Mouse (Mus musculus): ENCODE results near the gene Ndufs8. TPM values are rescaled to one million over a fixed set of nuclear protein-coding genes. Genes with fewer than 3 reads are reported as not detected.
"Not testable (repeated sequence)": the region's sequence is repeated elsewhere in the genome, so short reads cannot be mapped to it uniquely, and the experiment has no call there.

Ndufs8 gene
- total and polyA plus RNA-seq, 3 experiments = 195 to 248 (median 216) TPM

DNA sequence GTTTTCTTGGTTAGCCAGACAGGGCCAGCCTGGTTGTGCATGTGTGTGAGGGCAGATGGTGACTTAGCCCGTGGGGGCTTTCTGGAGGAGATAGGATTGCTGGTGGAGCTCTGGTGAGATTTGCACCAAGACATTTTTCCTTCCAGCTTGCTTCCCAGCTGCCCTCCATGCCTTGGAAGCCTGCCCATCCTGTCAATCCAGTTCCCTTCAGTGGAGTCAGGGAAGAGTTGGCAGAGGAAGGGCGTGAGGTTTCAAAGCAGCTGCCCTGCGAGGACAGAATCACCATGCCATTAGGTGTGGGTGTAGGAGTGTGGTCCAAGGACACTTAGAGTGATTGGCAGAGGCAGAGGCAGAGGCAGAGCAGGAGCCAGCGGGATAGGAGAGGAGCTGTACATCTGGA, 45.9 kb upstream of the Ndufs8 start, which contains the start of gene Aldh3b3:
Gene Aldh3b3 (plus strand): TSS at position 176 of the 400 bp plus-strand sequence.
- Histone ChIP-seq H3K9ac (ENCODE audit: insufficient read depth, low read depth) (no peak within 1 kb of the TSS), H3K36me3 (replicated peaks in 1 of 2; ENCODE audit: control insufficient read depth in 1 of 2, insufficient read depth in 1 of 2, low read length in 1 of 2) (no peaks in the 10 kb centered on the region), H3K27me3 (replicated peaks) (no peaks in the 10 kb centered on the region), H3K9me3 (replicated peaks; ENCODE audit: low read length) (no peaks in the 10 kb centered on the region), H3K4me3 (replicated peaks in 1 of 3; ENCODE audit: low read depth in 2 of 3, low read length in 2 of 3, poor library complexity in 1 of 3) (no peak within 1 kb of the TSS), H3K79me2 (replicated peaks; ENCODE audit: control insufficient read depth, extremely low read depth, insufficient read depth, poor library complexity, severe bottlenecking) (no peaks in the 10 kb centered on the region), H3K4me2 (ENCODE audit: insufficient read depth, low read depth, poor library complexity, severe bottlenecking) (no peak within 1 kb of the TSS), H3K4me1 (ENCODE audit: control insufficient read depth in 1 of 2, insufficient read depth in 2 of 2) (peaks cover 2 to 9% of the 10 kb centered on the region in 2 experiments; a peak in 2 of 4 replicates), H3K27ac (ENCODE audit: insufficient read depth, low read depth) (no peak within 1 kb of the TSS)
- in situ Hi-C loops (cut with MboI; ENCODE audit: low pct_ligation_motif_present, low pct_unique_long_range_greater_than_20kb, low sequenced_read_pairs) (no loop called here), dilution Hi-C loops (cut with MboI; ENCODE audit: extremely low pct_ligation_motif_present, extremely low pct_unique_long_range_greater_than_20kb, low sequenced_read_pairs) (no loop called here)
- TF ChIP-seq ETS1 (conservative IDR thresholded peaks at IDR 0.05; ENCODE audit: low read depth, low read length) (no peak), USF2 (conservative IDR thresholded peaks at IDR 0.05; ENCODE audit: low read depth, low read length) (no peak), CTCF (conservative IDR thresholded peaks at IDR 0.05 in 1 of 2, IDR thresholded peaks at IDR 0.05 in 1 of 2; ENCODE audit: low read depth in 2 of 2, low read length in 2 of 2) (no peak), HCFC1 (IDR thresholded peaks at IDR 0.05; ENCODE audit: low read depth, low read length) (no peak), USF1 (IDR thresholded peaks at IDR 0.05; ENCODE audit: low read depth, low read length) (no peak)
- no peak for DNase-seq (ENCODE audit: extremely low read depth)

- H3K4me2 ChIP-seq (ENCODE audit: insufficient read depth, low read depth, poor library complexity, severe bottlenecking); H3K27ac ChIP-seq (ENCODE audit: insufficient read depth, low read depth); H3K9me3 ChIP-seq (replicated peaks; ENCODE audit: low read length); H3K36me3 ChIP-seq (replicated peaks in 1 of 2; ENCODE audit: control insufficient read depth in 1 of 2, insufficient read depth in 1 of 2, low read length in 1 of 2); in situ Hi-C loops (cut with MboI; ENCODE audit: low pct_ligation_motif_present, low pct_unique_long_range_greater_than_20kb, low sequenced_read_pairs); H3K4me3 ChIP-seq (replicated peaks in 1 of 3; ENCODE audit: low read depth in 2 of 3, low read length in 2 of 3, poor library complexity in 1 of 3); dilution Hi-C loops (cut with MboI; ENCODE audit: extremely low pct_ligation_motif_present, extremely low pct_unique_long_range_greater_than_20kb, low sequenced_read_pairs); H3K4me1 ChIP-seq (ENCODE audit: control insufficient read depth in 1 of 2, insufficient read depth in 2 of 2); H3K27me3 ChIP-seq (replicated peaks); H3K9ac ChIP-seq (ENCODE audit: insufficient read depth, low read depth); DNase-seq (ENCODE audit: extremely low read depth); H3K79me2 ChIP-seq (replicated peaks; ENCODE audit: control insufficient read depth, extremely low read depth, insufficient read depth, poor library complexity, severe bottlenecking): not testable (repeated sequence)
Measured at GRCm38 (mm10) chr19:3957296-3958036, 44.9 kb upstream of the Ndufs8 start.

DNA sequence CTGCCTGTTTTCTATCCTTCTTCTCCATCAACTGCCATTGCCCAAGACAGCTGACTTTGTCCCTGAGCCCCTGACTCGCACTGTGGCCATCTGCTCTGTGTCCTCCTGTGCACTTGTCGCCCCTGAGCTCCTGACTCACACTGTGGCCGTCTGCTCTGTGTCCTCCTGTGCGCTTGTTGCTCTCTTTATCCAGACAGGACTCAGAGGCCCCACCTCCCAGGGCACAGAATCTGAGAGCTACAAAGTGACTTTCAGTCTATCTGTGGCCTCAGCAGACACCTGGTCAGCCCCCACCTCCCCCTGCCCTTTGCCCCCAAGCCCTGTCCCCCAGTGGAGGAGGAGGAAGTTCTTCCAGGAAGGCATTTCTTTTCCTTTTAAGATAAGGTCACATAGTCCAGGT, 43.2 kb upstream of the Ndufs8 start:
- no peaks in the 10 kb centered on the region for H3K9me3 ChIP-seq (replicated peaks; ENCODE audit: low read length)
- no peaks in the 10 kb centered on the region for H3K27me3 ChIP-seq (replicated peaks)
- H3K36me3 ChIP-seq (replicated peaks in 1 of 2; ENCODE audit: control insufficient read depth in 1 of 2, insufficient read depth in 1 of 2, low read length in 1 of 2) = no peaks in the 10 kb centered on the region
- no peaks in the 10 kb centered on the region for H3K79me2 ChIP-seq (replicated peaks; ENCODE audit: control insufficient read depth, extremely low read depth, insufficient read depth, poor library complexity, severe bottlenecking)
- dilution Hi-C loops (cut with MboI; ENCODE audit: extremely low pct_ligation_motif_present, extremely low pct_unique_long_range_greater_than_20kb, low sequenced_read_pairs) (no loop called here), in situ Hi-C loops (cut with MboI; ENCODE audit: low pct_ligation_motif_present, low pct_unique_long_range_greater_than_20kb, low sequenced_read_pairs) (no loop called here)
- H3K4me2 ChIP-seq (ENCODE audit: insufficient read depth, low read depth, poor library complexity, severe bottlenecking) = no peak overlapping the region
- DNase-seq (ENCODE audit: extremely low read depth) = no peak
- TF ChIP-seq UBTF (IDR thresholded peaks at IDR 0.05; ENCODE audit: low read depth, low read length) (no peak), USF2 (conservative IDR thresholded peaks at IDR 0.05; ENCODE audit: low read depth, low read length) (no peak), CHD1 (IDR thresholded peaks at IDR 0.05; ENCODE audit: low read depth, low read length) (no peak), MAFK (IDR thresholded peaks at IDR 0.05; ENCODE audit: insufficient replicate concordance, low read length) (no peak), E2F4 (IDR thresholded peaks at IDR 0.05; ENCODE audit: insufficient replicate concordance, low read depth, low read length) (no peak), MXI1 (IDR thresholded peaks at IDR 0.05; ENCODE audit: low read depth, low read length) (no peak), NELFE (IDR thresholded peaks at IDR 0.05; ENCODE audit: low read depth, low read length) (no peak), MYC (IDR thresholded peaks at IDR 0.05; ENCODE audit: low read depth, low read length) (no peak), EP300 (IDR thresholded peaks at IDR 0.05; ENCODE audit: low read length) (no peak), RAD21 (IDR thresholded peaks at IDR 0.05; ENCODE audit: low read depth, low read length) (no peak), POLR2AphosphoS2 (IDR thresholded peaks at IDR 0.05; ENCODE audit: low read depth, low read length) (no peak), ZKSCAN1 (IDR thresholded peaks at IDR 0.05; ENCODE audit: borderline replicate concordance, low read depth, low read length) (no peak), MAX (IDR thresholded peaks at IDR 0.05; ENCODE audit: low read length) (no peak), MAZ (IDR thresholded peaks at IDR 0.05; ENCODE audit: low read depth, low read length) (no peak), GABPA (IDR thresholded peaks at IDR 0.05; ENCODE audit: insufficient replicate concordance, low read depth, low read length) (no peak), SMC3 (IDR thresholded peaks at IDR 0.05; ENCODE audit: low read depth, low read length) (no peak), NRF1 (IDR thresholded peaks at IDR 0.05; ENCODE audit: low read depth, low read length) (no peak), JUN (IDR thresholded peaks at IDR 0.05; ENCODE audit: insufficient read depth, low read depth, low read length) (no peak), JUND (conservative IDR thresholded peaks at IDR 0.05; ENCODE audit: low read depth, low read length) (no peak), KAT2A (IDR thresholded peaks at IDR 0.05; ENCODE audit: insufficient replicate concordance, low read length) (no peak)
- H3K9ac ChIP-seq (ENCODE audit: insufficient read depth, low read depth) = no peak overlapping the region
- H3K27ac ChIP-seq (ENCODE audit: insufficient read depth, low read depth) = no peak overlapping the region
- peaks cover 2 to 9% of the 10 kb centered on the region in 2 experiments; a peak in 3 of 4 replicates for H3K4me1 ChIP-seq (ENCODE audit: control insufficient read depth in 1 of 2, insufficient read depth in 2 of 2)
- H3K4me3 ChIP-seq (replicated peaks in 1 of 3; ENCODE audit: low read depth in 2 of 3, low read length in 2 of 3, poor library complexity in 1 of 3) = no peak overlapping the region

Measured in CH12.LX (cell line).